Mouse (Mus musculus) testis, adult 2 months (tissue): ENCODE measurements around the gene Pafah2.

Experiments
- CTCF ChIP-seq: fragments of 200-500 bp; IDR thresholded peaks from 2 replicates; pipeline ENCODE4 v1.5.1; 2012; ENCODE audit warnings: low read depth, mild to moderate bottlenecking, inconsistent platforms, low read length, moderate library complexity; ENCODE audit not compliant: control insufficient read depth, insufficient read depth, insufficient replicate concordance
- POLR2A ChIP-seq: fragments of 200-500 bp; IDR thresholded peaks from 2 replicates; pipeline ENCODE4 v1.6.1; 2012; ENCODE audit warnings: low read depth, mild to moderate bottlenecking, inconsistent platforms, low read length, moderate library complexity; ENCODE audit not compliant: control insufficient read depth

- TF ChIP-seq POLR2A, result no peak
- no peak for TF ChIP-seq CTCF
These were observed 64.2 kb downstream of the Pafah2 start for GRCm38 (mm10) chr4:134460277-134460676.
